Mouse (Mus musculus): Measurements from ENCODE around the gene Myb. TPM values are rescaled to one million over a fixed set of nuclear protein-coding genes. Genes with fewer than 3 reads are reported as not detected.

Myb gene
- total RNA-seq, 1 experiment = 2.4 TPM

- in situ Hi-C loops (cut with MboI; ENCODE audit: low sequenced_read_pairs in 2 of 2, unreplicated experiment in 2 of 2) = no loop called here
- Histone ChIP-seq H3K27ac (ENCODE audit: insufficient read depth, low read depth, low read length, poor library complexity, severe bottlenecking) (no peak overlapping the region), H3K36me3 (ENCODE audit: control insufficient read depth, insufficient read depth, low read length, poor library complexity, severe bottlenecking) (no peaks in the 10 kb centered on the region), H3K4me3 (ENCODE audit: insufficient read depth in 1 of 2, low read depth in 1 of 2, low read length in 2 of 2, poor library complexity in 1 of 2, severe bottlenecking in 1 of 2) (no peak overlapping the region), H3K4me1 (ENCODE audit: control insufficient read depth in 2 of 2, insufficient read depth in 2 of 2, low read length in 2 of 2, poor library complexity in 1 of 2) (peaks cover 0 to 20% of the 10 kb centered on the region in 2 experiments; a peak in 2 of 4 replicates), H3K9me3 (ENCODE audit: control insufficient read depth, insufficient read depth, low read depth, low read length) (no peaks in the 10 kb centered on the region), H3K9ac (ENCODE audit: insufficient read depth, low read depth, low read length, poor library complexity, severe bottlenecking) (no peak overlapping the region)
- DNase-seq (ENCODE audit: low read depth, low spot score) = no peak
- TF ChIP-seq HCFC1 (IDR thresholded peaks at IDR 0.05; ENCODE audit: borderline replicate concordance, insufficient read depth, low read length) (no peak), CHD2 (IDR thresholded peaks at IDR 0.05; ENCODE audit: low read depth, low read length) (no peak), ZC3H11A (IDR thresholded peaks at IDR 0.05; ENCODE audit: borderline replicate concordance, low read depth, low read length) (no peak), MAFK (IDR thresholded peaks at IDR 0.05; ENCODE audit: insufficient read depth, low read depth, low read length) (no peak), ZNF384 (IDR thresholded peaks at IDR 0.05; ENCODE audit: low read depth, low read length) (no peak)
Observed at GRCm38 (mm10) chr10:21195597-21195996, 34.8 kb upstream of the Myb start.

GRCm38 (mm10) chr10:21193935-21194505, 33.2 kb upstream of the Myb start:
- no peaks in the 10 kb centered on the region for H3K36me3 ChIP-seq (ENCODE audit: control insufficient read depth, insufficient read depth, low read length, poor library complexity, severe bottlenecking)
- in situ Hi-C loops (cut with MboI; ENCODE audit: low sequenced_read_pairs in 2 of 2, unreplicated experiment in 2 of 2) = no loop called here
- H3K4me1 ChIP-seq (ENCODE audit: control insufficient read depth in 2 of 2, insufficient read depth in 2 of 2, low read length in 2 of 2, poor library complexity in 1 of 2) = peaks cover 0 to 20% of the 10 kb centered on the region in 2 experiments; a peak in 2 of 4 replicates
- no peaks in the 10 kb centered on the region for H3K9me3 ChIP-seq (ENCODE audit: control insufficient read depth, insufficient read depth, low read depth, low read length)
- no peak overlapping the region for H3K27ac ChIP-seq (ENCODE audit: insufficient read depth, low read depth, low read length, poor library complexity, severe bottlenecking)
- TF ChIP-seq ZC3H11A (IDR thresholded peaks at IDR 0.05; ENCODE audit: borderline replicate concordance, low read depth, low read length) (no peak), CHD2 (IDR thresholded peaks at IDR 0.05; ENCODE audit: low read depth, low read length) (no peak), HCFC1 (IDR thresholded peaks at IDR 0.05; ENCODE audit: borderline replicate concordance, insufficient read depth, low read length) (no peak), MAFK (IDR thresholded peaks at IDR 0.05; ENCODE audit: insufficient read depth, low read depth, low read length) (no peak), ZNF384 (IDR thresholded peaks at IDR 0.05; ENCODE audit: low read depth, low read length) (no peak)
- no peak overlapping the region for H3K9ac ChIP-seq (ENCODE audit: insufficient read depth, low read depth, low read length, poor library complexity, severe bottlenecking)
- DNase-seq (ENCODE audit: low read depth, low spot score) = no peak
- no peak overlapping the region for H3K4me3 ChIP-seq (ENCODE audit: insufficient read depth in 1 of 2, low read depth in 1 of 2, low read length in 2 of 2, poor library complexity in 1 of 2, severe bottlenecking in 1 of 2)

GRCm38 (mm10) chr10:21193088-21193934, 32.5 kb upstream of the Myb start:
- DNase-seq (ENCODE audit: low read depth, low spot score) = no peak

GRCm38 (mm10) chr10:21192436-21192835, 31.7 kb upstream of the Myb start:
- H3K4me3 ChIP-seq (ENCODE audit: insufficient read depth in 1 of 2, low read depth in 1 of 2, low read length in 2 of 2, poor library complexity in 1 of 2, severe bottlenecking in 1 of 2) = no peak overlapping the region
- H3K4me1 ChIP-seq (ENCODE audit: control insufficient read depth in 2 of 2, insufficient read depth in 2 of 2, low read length in 2 of 2, poor library complexity in 1 of 2) = peaks cover 0 to 21% of the 10 kb centered on the region in 2 experiments; a peak in 2 of 4 replicates
- no peak overlapping the region for H3K27ac ChIP-seq (ENCODE audit: insufficient read depth, low read depth, low read length, poor library complexity, severe bottlenecking)
- DNase-seq (ENCODE audit: low read depth, low spot score) = no peak
- H3K9me3 ChIP-seq (ENCODE audit: control insufficient read depth, insufficient read depth, low read depth, low read length) = no peaks in the 10 kb centered on the region
- in situ Hi-C loops (cut with MboI; ENCODE audit: low sequenced_read_pairs in 2 of 2, unreplicated experiment in 2 of 2) = no loop called here
- TF ChIP-seq ZNF384 (IDR thresholded peaks at IDR 0.05; ENCODE audit: low read depth, low read length) (no peak), CHD2 (IDR thresholded peaks at IDR 0.05; ENCODE audit: low read depth, low read length) (no peak), ZC3H11A (IDR thresholded peaks at IDR 0.05; ENCODE audit: borderline replicate concordance, low read depth, low read length) (no peak), MAFK (IDR thresholded peaks at IDR 0.05; ENCODE audit: insufficient read depth, low read depth, low read length) (no peak), HCFC1 (IDR thresholded peaks at IDR 0.05; ENCODE audit: borderline replicate concordance, insufficient read depth, low read length) (no peak)
- H3K36me3 ChIP-seq (ENCODE audit: control insufficient read depth, insufficient read depth, low read length, poor library complexity, severe bottlenecking) = no peaks in the 10 kb centered on the region
- H3K9ac ChIP-seq (ENCODE audit: insufficient read depth, low read depth, low read length, poor library complexity, severe bottlenecking) = no peak overlapping the region

More at GRCm38 (mm10) chr10:21193088-21193934, 32.5 kb upstream of the Myb start:
- no peak for TF ChIP-seq ZNF384 (IDR thresholded peaks at IDR 0.05; ENCODE audit: low read depth, low read length)
- TF ChIP-seq HCFC1 (IDR thresholded peaks at IDR 0.05; ENCODE audit: borderline replicate concordance, insufficient read depth, low read length) = no peak
- TF ChIP-seq MAFK (IDR thresholded peaks at IDR 0.05; ENCODE audit: insufficient read depth, low read depth, low read length) = no peak
- TF ChIP-seq ZC3H11A (IDR thresholded peaks at IDR 0.05; ENCODE audit: borderline replicate concordance, low read depth, low read length) = no peak
- no peak for TF ChIP-seq CHD2 (IDR thresholded peaks at IDR 0.05; ENCODE audit: low read depth, low read length)
- Histone ChIP-seq H3K36me3 (ENCODE audit: control insufficient read depth, insufficient read depth, low read length, poor library complexity, severe bottlenecking) (no peaks in the 10 kb centered on the region), H3K9me3 (ENCODE audit: control insufficient read depth, insufficient read depth, low read depth, low read length) (no peaks in the 10 kb centered on the region), H3K9ac (ENCODE audit: insufficient read depth, low read depth, low read length, poor library complexity, severe bottlenecking) (no peak overlapping the region), H3K4me3 (ENCODE audit: insufficient read depth in 1 of 2, low read depth in 1 of 2, low read length in 2 of 2, poor library complexity in 1 of 2, severe bottlenecking in 1 of 2) (no peak overlapping the region), H3K27ac (ENCODE audit: insufficient read depth, low read depth, low read length, poor library complexity, severe bottlenecking) (no peak overlapping the region; the same call in 1 of the 2 replicates), H3K4me1 (ENCODE audit: control insufficient read depth in 2 of 2, insufficient read depth in 2 of 2, low read length in 2 of 2, poor library complexity in 1 of 2) (peaks cover 0 to 21% of the 10 kb centered on the region in 2 experiments; a peak in 2 of 4 replicates)
- in situ Hi-C loops (cut with MboI; ENCODE audit: low sequenced_read_pairs in 2 of 2, unreplicated experiment in 2 of 2) = no loop called here
